Mouse (Mus musculus) c-Kit-negative CD71-positive TER-119-positive erythroid progenitor cells, embryonic 14.5 days (primary cell): ENCODE data around the gene Rab8b.
"Not testable (repeated sequence)": the region's sequence is repeated elsewhere in the genome, so short reads cannot be mapped to it uniquely, and the experiment has no call there.

Source experiments
- DNase-seq: peaks from one replicate; pipeline ENCODE4 v3.0.0-alpha.2; 2013; ENCODE audit warnings: low read depth, low spot score

Rab8b gene

DNA sequence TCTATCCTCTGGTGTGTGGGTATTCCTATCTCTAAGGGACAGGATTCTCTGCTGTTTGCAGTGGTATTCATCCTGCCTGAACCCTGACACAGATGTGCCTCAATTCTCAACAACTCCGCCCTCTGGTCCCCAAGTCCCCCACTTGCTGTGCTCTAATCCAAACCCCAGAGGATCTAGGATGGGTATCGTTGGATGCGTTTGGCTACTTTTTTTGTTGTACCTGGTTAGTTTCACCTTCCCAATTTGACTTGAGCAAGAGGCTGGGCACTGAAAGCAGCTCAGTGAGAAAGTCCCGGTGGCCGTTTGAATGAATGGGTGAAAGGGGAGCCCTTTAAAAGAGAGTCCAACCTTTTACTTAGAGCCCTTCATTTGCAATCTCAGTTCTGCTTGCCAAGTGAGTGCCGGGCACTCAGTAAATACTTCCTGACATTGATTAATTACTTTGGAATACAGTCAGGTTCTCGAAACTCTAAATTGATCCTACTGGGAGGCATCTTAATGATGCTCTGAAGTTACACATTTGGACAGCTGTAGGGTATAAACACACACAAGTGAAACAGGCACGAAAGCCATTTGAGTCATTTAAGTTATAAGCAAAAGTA, 32.1 kb downstream of the Rab8b start:
- no peak for DNase-seq

DNA sequence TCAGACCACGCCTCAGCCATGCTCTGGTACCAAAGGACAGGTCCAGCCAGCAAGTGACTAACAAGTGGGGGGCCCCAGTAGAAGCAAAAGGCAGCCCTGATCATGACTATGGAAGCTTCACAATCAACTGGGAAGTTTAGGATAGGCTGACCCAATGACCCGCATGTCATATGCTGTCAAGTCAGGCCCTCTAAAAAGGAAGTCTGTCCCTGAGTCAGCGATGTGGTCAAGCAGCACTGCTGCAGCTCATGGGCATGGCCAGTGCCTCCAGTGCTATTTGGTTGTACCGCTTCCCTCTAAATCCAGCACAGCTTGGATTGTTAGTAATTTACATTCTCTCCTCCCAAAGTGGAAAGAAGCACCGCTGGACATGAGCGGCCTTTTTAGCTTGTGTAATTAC, 32.7 kb downstream of the Rab8b start:
- no peak for DNase-seq

DNA sequence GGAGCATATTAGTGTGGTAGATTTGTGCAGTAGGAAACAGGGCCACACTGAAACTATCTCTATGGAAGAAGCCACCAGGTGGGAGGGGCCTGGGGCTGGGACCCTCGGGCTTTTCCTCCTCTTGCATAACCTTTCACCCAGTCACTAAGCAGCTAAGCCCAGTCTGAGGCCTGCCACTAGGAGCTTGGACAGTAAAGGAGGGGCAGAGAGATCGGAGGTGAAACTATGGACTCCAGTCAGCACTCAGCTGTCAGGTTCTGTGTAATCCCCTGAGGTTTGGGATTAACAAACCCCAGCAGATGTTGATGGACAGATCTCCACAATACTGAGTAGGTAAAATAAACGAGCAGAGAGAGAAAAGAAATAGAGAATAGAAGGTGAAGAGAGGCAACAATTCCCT, 33.1 kb downstream of the Rab8b start:
- DNase-seq = no peak

DNA sequence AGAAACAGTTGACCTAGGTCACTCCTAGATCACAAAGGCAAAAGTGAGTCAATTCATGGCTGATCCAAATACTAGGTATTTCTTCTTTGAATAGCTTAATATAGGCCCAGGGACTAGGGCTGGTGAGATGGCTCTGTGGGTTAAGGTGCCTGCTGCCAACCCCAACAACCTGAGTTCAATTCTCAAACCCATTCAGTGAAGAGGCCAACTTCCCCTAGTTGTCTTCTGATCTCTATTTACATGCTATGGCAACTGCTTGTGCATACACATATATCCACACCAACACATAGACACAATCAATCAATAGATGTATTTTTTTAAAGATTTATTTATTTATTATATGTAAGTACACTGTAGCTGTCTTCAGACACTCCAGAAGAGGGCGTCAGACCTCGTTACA, 34.9 kb downstream of the Rab8b start:
- DNase-seq = no peak

DNA sequence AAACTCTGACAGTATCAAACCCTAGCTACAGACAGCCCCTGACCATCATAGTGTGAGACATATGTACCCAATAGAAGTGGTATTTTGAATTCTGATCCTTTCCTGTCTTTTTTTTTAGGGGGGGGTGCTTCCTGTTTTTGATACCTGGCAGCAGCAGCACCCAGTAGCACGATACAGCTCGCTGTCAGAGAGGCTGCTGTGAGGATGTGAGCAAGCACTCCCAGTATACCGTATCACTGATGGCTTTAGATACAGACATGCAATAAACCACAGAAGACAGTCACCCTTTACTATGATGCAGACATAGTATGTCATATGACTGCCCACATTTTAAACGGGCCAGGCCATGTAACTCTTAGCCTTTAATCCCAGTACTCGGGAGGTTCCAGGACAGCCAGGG, 36.0 kb downstream of the Rab8b start:
- DNase-seq = no peak

DNA sequence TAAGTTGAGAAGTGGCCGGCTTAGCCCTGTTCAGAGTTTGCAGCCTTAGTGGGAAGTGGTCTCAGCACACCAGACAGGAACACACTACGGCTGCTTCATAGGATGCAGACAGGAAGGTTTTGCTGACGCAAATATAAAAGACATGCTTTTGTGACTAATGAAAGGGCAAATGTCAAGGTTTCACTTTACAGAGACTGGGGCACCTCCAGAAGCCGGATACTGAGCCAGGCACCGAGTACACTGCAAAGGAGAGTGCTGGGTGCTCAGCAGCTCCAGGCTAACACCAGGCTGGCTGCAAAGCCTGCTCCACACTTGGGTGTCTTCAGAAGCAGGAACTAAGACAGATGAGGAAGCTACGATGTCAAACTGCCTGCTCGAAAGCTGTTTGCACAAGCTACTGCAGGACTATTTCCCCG, 37.1 kb downstream of the Rab8b start:
- DNase-seq = no peak

DNA sequence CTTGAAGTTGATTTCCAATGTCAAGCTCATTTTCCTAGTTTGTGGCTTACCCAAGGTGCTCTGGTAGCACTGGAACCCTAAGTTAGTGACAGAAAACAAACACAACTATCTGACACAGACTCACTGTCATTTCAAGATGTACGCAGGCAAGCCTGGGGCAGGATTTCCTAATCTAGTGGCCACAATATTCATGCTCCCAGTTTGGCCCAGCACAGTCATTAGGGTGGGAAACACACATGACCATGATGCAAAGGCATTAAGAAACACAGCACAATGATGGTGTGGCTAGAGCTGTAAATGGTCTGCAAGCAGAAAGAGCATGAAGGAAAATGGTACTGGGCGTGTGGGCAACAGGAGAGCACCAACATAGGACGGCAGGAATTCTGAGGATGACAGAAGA, 37.6 kb downstream of the Rab8b start:
- no peak for DNase-seq

DNA sequence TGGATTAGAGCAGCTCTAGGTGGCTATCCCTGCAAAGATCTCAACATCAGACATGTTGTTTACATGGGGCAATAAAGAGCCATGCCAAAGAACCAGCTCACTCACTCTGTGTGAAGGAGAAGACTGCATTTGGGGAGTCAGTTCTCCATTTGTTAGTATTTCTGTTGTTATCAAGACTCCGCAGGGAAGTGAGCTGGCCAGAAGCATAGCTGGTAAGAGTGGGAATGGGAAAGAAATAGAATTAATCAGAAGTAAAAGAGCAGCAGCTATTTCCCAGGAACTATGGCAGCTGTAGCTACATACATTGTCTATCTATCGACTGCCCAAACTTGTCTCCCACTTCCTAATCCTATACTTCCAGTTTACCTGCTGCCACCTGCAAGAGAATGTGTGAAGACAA, 38.7 kb downstream of the Rab8b start:
- no peak for DNase-seq

DNA sequence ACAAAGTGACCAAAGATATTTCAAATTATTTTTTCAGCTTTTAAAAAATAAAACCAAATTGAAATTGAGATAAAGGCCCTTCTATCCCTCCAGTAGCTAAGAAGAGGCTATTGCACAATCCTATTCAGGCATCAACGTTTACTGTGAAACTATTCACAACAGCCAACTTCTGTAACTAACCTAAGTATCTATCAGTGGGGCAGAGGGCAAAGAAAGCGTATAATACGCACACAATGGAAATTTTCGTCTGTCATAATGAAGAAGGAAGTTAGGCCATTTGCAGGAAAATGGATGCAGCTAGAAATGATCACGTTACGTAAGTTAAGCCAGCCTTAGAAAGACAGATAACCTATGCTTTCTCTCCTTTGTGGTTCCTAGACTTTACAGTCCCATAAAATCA, 40.0 kb downstream of the Rab8b start:
- no peak for DNase-seq

DNA sequence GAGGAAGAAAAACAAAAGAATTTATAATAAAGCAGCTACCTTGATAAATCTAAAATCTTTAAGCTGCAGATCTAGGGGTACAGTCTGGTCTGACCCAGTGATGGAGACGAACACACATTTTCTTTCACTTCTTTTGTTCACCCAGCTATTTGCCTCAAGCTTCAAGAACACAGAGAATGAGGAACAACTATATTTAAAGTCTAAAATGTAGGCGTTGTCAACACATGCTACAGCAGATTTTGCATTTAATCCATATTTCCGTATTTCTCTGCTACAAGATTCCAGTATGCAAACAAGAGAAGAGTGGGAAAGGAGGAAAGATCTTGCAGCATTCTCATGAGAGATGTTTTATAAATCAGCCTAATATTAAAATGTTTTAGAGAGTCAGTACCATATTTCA, 40.6 kb downstream of the Rab8b start:
- no peak for DNase-seq

DNA sequence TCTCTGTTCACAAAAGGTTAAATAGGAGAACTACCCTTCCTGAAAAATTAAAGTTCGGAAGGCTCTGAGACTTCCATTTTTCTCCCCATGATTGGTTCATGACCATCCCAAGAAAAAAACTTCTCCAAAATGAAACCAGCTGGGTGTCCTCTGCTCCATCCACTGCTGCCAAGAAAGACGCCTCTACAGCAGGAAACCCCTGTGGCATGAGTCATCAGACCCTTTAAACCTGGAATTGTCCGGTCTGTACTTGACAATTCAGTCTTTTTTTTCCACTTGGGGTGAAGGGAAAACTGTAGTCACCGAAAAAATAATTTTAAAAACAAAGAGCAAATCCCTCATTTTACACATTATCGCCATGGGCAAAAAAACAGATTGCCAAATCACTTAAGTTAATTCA, 42.9 kb downstream of the Rab8b start:
- DNase-seq = no peak

DNA sequence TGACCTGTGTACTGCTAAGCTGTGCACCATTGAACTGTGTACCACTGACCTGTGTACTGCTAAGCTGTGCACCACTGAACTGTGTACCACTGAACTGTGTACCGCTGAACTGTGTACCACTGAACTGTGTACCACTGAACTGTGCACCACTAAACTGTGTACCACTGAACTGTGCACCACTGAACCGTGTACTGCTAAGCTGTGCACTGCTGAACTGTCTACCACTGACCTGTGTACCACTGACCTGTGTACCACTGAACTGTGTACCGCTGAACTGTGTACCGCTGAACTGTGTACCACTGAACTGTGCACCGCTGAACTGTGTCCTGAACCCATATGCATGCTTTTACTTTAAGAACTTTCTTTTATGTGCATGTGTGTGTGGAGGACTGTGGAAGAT, 45.2 kb downstream of the Rab8b start:
- DNase-seq = no peak

DNA sequence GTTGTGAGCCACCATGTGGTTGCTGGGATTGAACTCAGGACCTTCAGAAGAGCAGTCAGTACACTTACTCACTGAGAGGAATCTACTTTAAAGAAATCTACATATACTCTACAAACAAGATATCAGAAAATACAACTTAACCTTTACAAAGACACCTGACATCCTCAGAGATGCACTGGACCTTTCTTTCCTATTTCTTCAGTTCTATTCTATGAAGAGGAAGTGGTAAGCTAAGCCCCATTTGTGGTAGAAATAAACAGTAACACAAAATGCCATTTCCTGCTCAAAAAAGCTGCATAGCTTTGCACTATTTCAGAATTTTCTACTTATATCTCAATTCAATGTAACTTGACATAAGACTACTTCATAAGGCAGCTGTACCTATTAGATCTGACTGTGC, 46.0 kb downstream of the Rab8b start:
- no peak for DNase-seq

DNA sequence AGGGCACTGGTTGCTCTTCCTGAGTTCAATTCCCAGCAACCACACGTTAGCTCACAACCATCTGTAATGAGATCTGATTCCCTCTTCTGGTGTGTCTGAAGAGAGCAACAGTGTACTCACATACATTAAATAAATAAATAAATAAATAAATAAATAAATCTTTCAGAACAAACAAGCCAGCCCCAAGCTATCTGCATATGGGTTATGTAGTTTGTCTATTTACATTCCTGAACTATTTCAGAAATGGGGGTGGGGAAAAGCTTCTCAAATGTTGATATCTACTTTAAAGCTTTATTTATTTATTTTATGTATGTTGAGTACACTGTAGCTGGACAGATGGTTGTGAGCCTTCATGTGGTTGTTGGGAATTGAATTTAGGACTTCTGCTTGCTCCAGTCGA, 46.5 kb downstream of the Rab8b start:
- not testable (repeated sequence) for DNase-seq

DNA sequence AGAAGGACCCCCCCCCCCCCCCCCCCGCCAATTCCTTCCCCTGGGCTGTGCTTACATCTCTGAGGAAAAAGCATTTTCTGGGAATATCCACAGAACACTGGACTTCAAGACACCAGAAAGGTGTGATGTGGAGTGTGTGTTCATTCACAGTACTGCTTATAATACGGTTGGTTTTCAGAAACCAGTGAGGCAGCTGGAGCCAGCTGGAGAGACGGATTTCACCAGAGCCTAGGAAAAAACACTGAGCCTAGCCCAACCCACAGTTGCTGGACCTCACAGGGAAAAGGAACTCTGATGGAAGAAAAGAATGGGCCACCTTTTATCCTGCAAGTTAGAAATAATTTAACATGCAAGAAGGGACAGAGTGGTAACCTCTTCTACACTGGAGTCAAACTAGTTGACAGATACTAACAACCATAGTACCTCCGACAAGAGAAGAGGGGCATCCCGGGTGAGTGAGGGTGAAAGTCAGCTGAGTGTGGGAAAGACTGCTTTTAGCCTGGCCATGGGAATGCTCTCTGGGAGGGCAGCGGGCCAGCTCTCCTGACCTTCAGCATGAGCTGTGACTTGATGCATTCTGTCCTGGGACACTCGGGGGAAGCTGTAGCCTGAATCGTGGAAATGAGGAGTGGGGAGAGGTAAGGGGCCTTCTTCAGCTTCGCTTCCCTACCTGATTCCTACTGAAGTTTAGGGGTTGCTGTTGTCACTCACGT, 47.3 kb downstream of the Rab8b start:
- no peak for DNase-seq

DNA sequence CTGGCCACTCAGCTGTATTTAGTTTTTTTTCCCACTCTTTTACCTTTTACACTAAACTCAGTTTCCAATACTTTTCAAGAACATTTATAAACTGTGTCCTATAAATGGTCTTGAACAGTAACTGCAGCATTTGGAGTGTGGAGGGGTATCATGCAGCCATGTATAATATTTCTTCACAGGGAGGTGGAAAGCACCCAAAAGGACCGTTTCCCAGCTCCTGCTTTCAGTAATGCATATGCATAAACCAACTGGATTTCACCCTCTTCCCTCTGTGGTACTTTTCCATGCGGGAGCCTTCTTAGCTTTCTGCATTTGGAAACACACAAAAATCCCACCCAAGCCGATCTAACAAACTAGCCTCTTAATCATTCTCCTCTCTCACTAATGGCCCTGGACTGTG, 54.8 kb downstream of the Rab8b start:
- DNase-seq = no peak

DNA sequence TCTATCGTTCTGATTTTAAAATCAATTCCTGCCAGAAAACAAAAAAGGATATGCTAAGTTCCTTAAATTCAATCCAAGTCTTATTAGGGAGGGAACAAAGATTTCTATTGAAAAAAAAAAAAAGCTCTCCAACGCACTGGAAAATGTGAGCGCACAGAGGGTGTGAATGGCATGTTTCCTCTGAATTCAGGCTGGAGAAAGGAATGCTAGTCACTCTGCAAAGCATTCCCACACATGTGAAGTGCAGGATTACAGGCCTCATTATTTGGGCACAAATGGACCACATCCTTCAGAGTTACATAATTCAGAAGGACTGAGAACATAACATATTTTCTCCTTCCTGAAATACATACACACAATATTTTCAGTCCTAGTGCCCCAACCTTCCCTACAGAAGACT, 56.0 kb downstream of the Rab8b start:
- DNase-seq = no peak

DNA sequence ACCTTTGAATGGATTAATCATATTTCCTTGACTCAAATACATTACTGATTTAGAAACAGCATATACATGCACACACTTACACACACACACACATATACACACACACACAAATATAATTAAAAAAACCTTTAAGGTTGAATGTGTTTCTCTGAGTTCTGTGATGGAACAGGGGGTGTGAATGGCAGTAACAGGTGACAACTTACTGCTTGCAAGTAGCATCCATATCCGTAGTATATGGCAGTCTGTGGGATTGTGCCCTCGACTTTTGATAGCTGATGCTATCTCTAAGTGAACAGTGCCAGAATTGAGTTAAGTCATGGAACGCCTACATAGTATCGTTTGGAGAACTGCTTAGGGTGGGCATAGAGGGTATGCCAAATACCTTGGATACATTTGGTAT, 57.3 kb downstream of the Rab8b start:
- DNase-seq = no peak

DNA sequence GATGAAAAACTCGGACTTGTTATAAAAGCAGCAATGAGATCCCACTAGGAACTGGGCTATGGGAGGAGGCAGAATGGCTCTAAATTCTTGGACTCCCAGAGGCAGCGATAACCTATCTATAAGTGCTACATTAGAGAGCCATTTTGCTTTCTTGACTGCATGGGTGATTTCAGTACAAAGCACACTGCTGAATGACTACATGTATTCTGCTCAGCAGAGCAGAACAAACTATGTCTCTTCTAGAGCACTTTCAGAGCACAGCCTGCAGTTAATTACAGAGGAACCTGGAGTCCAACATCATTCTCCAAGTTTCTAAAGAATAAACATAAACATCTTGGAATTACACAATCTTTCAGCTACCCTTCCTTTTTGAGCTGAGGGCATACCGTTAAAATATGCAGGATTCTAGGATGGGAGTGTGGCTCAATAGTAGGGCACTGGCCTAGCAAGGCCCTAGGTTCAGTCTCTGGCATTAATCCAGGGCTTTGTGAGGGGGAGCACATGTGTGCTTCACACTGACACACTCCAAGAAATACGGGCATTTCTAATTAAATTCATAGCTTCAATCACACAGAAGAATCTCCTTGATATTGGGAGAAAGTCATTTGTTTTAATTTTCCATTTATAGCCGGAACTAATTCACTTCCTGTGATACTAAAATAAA, 58.3 kb downstream of the Rab8b start:
- DNase-seq = no peak

DNA sequence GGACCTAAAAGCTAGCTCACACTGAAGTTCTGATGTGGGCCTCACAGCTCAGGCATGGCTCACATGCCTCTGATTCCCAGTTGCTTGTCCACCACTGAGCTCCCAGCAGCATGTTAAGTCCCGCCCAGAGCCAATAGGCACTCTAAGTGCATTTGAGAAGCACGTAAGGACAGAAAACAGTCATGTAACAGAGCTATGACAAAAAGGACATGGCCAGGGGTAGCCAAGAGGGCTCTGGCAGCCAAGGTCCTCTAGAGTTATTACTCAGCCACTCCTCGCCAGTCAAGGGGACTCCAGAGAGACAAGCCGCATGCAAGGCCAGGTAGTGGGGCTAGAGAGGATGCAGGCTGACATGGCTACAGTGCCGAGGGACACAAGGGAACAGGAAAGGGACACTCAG, 60.0 kb downstream of the Rab8b start:
- no peak for DNase-seq

DNA sequence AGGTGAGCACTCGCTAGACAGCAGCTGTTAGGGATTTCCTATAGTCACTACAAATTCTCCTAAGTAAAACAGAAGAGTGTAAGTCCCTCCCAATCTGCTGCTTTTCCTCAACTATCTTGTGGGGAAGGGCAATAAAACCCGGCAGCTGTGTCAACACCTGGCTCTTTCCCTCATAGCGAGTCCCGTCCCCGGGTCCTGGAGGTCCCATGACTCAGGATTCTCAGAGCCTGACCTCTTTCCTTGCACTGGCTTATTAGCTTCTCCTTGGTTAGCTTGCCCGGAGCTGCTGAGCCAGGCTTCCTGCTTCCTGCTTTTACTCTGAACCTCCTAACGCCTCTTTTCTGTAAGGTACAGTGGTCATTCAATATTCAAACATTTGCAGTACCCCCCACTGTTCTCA, 63.6 kb downstream of the Rab8b start:
- no peak for DNase-seq

DNA sequence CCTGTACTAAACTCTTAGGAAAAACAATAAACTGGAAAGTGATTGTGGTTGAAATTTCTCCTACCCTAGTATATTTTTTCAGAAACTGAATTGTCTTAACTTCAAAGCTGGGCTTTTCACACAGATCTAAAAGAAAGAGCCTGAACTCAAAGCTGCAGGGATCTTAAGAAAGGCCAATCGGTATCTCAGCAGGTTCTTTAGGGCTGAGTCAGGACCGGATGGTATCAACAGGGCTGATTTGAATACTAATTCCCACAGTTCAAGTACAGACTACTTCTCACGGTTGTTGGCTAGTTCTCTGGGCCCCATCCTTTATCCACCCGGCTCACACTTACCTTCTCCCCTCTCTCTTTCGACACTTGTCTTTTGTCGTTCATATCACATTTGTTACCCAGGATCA, 66.9 kb downstream of the Rab8b start:
- DNase-seq = no peak

DNA sequence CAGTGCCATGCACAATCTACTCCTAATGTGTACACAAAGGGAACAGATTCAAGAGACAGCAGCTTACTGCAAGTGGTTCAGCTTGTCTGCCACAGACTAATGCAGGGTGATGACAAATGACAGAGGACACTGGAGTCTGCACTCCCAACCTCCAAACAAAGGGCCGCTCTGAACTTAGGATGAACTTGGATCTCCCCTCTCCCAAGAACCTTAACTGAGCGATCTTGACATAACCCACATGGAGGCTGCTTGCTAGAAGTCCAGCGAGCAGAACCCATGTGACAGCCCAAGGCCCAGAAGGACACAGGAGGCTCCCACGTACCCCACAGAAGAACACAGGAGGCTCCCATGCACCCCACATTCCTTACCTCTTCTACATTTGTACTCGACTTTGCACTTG, 68.5 kb downstream of the Rab8b start:
- no peak for DNase-seq
